Mouse (Mus musculus): ENCODE measurements at regions not wholly inside any gene's neighbourhood (a gene's known extent, or its start where the extent isn't known, plus 50 kb on each side); places are given as distances from the start of the nearest gene placed in this dataset.

- TF ChIP-seq GATA1 (IDR thresholded peaks at IDR 0.05; ENCODE audit: borderline replicate concordance, low read length) (no peak), FLI1 (IDR thresholded peaks at IDR 0.05; ENCODE audit: low read length) (no peak)
These were observed 198.7 kb downstream of the Epha4 start for GRCm38 (mm10) chr1:77316198-77316597.
